Mouse (Mus musculus) lung, adult 18-20 months (tissue): ENCODE data around the gene Rp2.
"Not testable (repeated sequence)": the region's sequence is repeated elsewhere in the genome, so short reads cannot be mapped to it uniquely, and the experiment has no call there.

Experiments
- DNase-seq, 2 experiments: peaks; one replicate each; pipeline ENCODE4 v3.0.0; 2022; ENCODE audit warnings: mixed read lengths in 2 of 2

Gene Rp2

GRCm38 (mm10) chrX:20364391-20365365 is at the start of gene Rp2:
Rp2 (plus strand) TSS chrX:20364481.
- peak; percentile 90 to 91 for DNase-seq

- DNase-seq, result no peak
Observed at GRCm38 (mm10) chrX:20332756-20333155, 31.5 kb upstream of the Rp2 start.

DNA sequence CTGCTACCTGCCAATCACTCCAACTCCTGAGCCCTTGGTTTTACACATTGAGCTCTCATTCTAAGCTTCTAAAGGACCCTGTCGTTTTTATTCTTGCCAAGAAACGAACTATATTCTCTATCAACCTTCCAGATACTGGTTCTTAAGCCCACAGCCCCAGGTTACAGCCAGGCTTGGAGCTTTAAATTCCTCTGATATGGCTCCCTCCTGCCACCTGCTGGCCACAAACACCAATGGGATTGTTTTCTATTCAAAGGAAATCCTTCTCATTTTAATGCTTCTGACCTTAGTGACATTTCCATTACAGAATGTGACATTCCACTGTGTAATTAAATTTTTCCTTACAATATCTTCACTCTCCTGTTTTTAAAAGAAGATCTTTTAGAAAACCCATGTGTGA is 28.6 kb upstream of the Rp2 start:
- peak; percentile 13 to 40 for DNase-seq

DNA sequence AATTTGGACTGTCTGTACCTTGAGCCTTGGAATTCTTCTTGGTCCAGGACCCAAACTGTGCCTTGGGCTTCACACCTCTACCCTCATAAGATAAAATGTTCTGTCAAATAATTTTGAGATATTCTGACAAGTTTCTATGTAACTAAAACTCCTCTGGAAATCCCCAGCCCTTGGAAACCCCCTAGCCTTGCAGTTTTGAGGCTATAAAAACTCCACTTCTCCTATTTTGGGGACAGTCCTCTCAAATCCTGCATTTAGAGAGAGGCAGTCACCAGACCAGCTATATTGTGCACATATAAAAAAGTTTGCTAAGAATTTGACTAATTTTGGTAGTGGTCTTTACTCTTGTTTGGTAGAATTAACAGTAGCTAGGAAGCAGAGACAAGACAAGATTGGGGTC is 19.3 kb upstream of the Rp2 start:
- DNase-seq, result no peak

- no peak for DNase-seq
Observed at GRCm38 (mm10) chrX:20346355-20346754, 17.9 kb upstream of the Rp2 start.

DNA sequence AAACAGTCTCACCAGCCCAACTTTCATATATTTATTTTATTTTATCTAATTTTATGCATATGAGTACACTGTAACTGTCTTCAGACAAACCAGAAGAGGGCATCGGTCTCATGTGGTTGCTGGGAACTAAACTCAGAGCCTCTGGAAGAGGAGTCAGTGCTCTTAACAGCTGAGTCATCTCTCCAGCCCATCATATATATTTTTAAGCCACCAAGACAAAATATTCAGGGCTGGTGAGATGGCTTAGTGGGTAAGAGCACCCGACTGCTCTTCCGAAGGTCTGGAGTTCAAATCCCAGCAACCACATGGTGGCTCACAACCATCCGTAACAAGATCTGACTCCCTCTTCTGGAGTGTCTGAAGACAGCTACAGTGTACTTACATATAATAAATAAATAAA is 14.0 kb upstream of the Rp2 start:
- not testable (repeated sequence) for DNase-seq

- DNase-seq, result no peak
Observed at GRCm38 (mm10) chrX:20355283-20355682, 9.0 kb upstream of the Rp2 start.

- DNase-seq, result no peak
Observed at GRCm38 (mm10) chrX:20356309-20356708, 8.0 kb upstream of the Rp2 start.

- no peak for DNase-seq
Observed at GRCm38 (mm10) chrX:20366036-20366435, 1.8 kb downstream of the Rp2 start.

GRCm38 (mm10) chrX:20379347-20380014 is 15.2 kb downstream of the Rp2 start:
- no peak for DNase-seq

GRCm38 (mm10) chrX:20382260-20382659 is 18.0 kb downstream of the Rp2 start:
- DNase-seq, result no peak

DNA sequence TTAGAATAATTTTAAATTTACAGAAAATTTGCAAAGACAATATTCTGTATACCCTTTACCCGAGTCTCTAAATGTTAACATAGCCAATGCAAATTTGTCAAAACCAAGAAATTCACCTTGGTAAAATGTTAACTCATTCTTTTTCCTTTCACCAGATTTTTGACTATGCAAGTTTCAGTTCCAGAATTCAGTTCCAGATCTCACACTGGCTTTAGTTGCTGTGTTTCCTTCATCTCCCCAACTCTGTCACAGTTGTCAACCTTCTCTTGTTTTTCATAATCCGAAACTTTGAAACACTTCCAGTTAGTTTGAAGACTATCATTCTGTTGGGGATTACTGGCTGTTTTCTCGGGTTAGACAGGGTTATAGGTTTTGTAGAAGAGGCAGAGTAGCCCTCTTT is 22.7 kb downstream of the Rp2 start:
- no peak for DNase-seq

DNA sequence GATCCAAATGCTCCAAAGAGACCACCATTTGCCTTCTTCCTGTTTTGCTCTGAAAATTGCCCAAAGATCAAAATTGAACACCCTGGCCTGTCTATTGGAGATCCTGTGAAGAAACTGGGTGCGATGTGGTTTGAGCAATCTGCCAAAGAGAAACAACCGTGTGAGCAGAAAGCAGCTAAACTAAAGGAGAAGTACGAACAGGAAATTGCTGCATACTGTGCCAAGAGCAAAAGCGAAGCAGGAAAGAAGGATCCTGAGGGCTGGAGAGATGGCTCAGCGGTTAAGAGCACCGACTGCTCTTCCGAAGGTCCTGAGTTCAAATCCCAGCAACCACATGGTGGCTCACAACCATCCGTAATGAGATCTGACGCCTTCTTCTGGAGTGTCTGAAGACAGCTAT is 27.7 kb downstream of the Rp2 start:
- DNase-seq, result peak in 1 of 2 experiments; percentile 4

- no peak for DNase-seq
Observed at GRCm38 (mm10) chrX:20392942-20393341, 28.7 kb downstream of the Rp2 start.

DNA sequence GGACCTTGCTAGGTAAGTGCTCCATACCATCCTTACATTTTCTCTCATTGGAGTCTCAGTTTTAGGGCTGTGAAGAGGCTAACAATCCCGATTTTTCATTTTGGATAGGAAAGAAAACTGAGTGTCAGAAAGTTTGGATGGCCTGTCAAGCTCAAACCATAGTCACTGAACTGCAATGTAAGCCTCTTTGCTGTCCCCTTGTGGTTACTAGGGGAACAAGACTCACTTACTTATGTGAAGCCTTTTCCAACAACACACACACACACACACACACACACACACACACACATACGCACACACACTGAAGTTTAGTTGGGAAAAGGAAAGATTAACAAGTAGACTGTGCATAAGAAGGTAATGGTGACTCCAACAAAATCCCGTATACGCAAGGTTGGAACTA is 39.8 kb downstream of the Rp2 start:
- no peak for DNase-seq

GRCm38 (mm10) chrX:20406909-20407308 is 42.6 kb downstream of the Rp2 start:
- DNase-seq, result no peak

DNA sequence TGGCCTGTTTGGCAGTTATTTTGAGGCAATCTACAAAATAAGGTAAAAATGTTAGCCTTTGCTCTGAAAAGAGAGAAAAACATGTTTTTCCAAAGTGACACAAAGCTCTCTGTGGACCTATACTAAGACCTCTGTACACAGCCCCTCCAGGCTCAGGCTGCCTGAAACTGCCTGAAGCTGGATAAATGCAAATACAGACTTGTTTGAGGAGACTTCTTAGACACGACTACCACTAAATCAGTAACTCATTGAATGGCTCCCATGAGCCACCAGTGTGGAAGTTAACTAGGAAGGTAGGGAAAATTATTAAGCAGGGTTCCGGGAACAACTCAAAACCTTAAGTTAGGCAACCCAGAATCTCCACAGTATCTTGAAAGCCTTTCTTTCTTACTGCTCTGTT is 43.4 kb downstream of the Rp2 start:
- no peak for DNase-seq

GRCm38 (mm10) chrX:20411382-20411781 is 47.1 kb downstream of the Rp2 start:
- DNase-seq, result no peak

DNA sequence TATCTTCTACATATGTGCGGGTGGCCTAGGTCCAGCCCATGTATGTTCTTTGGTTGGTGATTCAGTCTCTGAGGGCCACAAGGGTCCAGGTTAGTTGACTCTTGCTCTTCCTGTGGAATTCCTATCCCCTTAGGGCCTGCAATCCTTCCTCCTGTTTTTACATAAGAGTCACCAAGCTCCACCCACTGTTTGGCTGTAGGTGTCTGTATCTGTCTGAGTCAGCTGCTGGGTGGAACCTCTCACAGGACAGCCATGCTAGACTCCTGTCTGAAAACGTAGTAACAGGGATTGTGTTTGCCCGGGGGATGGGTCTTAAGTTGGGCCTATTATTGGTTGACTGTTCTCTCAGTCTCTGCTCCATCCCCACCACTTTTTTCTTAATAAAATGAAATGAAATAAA is 47.9 kb downstream of the Rp2 start:
- no peak for DNase-seq

DNA sequence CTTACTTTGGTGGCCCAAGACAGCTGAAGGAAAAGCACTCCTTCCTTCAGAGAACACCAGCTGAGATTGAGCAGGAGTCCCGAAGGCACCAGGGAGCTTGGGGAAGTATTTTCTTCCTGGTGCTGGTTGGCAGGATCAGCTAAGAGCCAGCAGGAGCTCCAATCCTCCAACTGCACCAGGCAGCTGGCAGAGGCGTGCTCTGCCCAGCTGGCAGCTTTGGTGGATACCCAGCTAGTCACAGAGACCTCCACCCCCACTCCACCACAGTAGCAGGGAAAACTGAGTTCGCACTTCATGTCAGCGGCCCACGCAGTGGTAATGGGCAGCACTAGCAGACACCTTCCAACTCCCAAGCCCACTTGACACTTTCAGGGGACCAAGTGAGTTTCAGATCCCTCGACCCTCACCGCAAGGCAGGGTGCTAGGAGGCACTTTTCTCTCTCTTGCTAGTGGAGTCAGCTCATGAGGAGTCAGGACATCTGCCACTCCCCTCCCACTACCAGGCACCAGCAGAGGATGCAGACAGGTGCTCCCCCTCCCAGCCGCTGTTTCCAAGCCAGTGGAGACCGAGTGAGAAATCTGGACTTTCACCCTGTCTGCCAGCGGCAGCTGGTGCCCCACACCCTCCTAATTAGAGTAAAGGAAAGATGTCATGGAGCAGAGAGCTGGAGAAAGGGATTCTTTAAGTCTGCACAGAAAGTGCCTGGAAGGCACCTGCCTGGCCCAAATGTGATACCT is 50.8 kb downstream of the Rp2 start:
- no peak for DNase-seq

GRCm38 (mm10) chrX:20418461-20418860 is 54.2 kb downstream of the Rp2 start:
- DNase-seq, result no peak

GRCm38 (mm10) chrX:20419536-20419935 is 55.3 kb downstream of the Rp2 start:
- DNase-seq, result no peak

- DNase-seq, result peak; percentile 88 to 91
Observed at GRCm38 (mm10) chrX:20425140-20425838, 61.0 kb downstream of the Rp2 start, which contains the start of gene Jade3. Jade3 (plus strand) TSS chrX:20425688.
